Comparison of ENCODE assay signal across 21 mouse cellular contexts in genomic region chr3:109308468-109308867, GRCm38 (mm10). TPM values are rescaled to one million over a fixed set of nuclear protein-coding genes. Genes with fewer than 3 reads are reported as not detected.
A peak's percentile ranks its signal among the peaks of the same experiment; 100 is the strongest.
DNase-seq lines count a peak whose midpoint lies in the region; ATAC-seq and TF ChIP-seq lines count a peak whose summit lies in the region.
"Had no signal": no experiment of that assay in that cellular context is flagged by ENCODE, and none has a peak within 500 bp of the region (broad histone marks: within the 10 kb centered on the region; RNA-seq: fewer than 3 reads in every experiment).

No protein-coding gene starts in this region.

- 58% methylated on average over 3 of the region's 3 CpGs for WGBS in embryonic facial prominence, embryonic 15.5 days
- WGBS in embryonic facial prominence, embryonic 10.5 days: 76% methylated on average over 3 of the region's 3 CpGs

- no peaks in the 10 kb centered on the region for H3K36me3 ChIP-seq in embryonic facial prominence, embryonic 15.5 days
- no peaks in the 10 kb centered on the region for H3K36me3 ChIP-seq in embryonic facial prominence, embryonic 10.5 days (replicated peaks)
- no peaks in the 10 kb centered on the region for H3K36me3 ChIP-seq in C2C12 (ENCODE audit: control insufficient read depth, insufficient read depth)
- H3K36me3 ChIP-seq: embryonic facial prominence, embryonic 13.5 days; heart, embryonic 15.5 days; hindbrain, embryonic 12.5 days had no signal

- intact Hi-C loops in heart, postnatal 10 days (cut with DNase I): no loop called here

- no peaks in the 10 kb centered on the region for H3K79me3 ChIP-seq in C2C12 (ENCODE audit: low read depth)

- H3K79me2 ChIP-seq in C2C12 (ENCODE audit: control insufficient read depth, insufficient read depth): no peaks in the 10 kb centered on the region

- no peak for TF ChIP-seq CTCF in C2C12 (IDR thresholded peaks at IDR 0.05; ENCODE audit: control insufficient read depth, insufficient read depth, insufficient read length)

- no peak for ATAC-seq in embryonic facial prominence, embryonic 15.5 days (ENCODE audit: insufficient number of reproducible peaks, low FRiP score, low TSS enrichment, low read depth)
- 0 out of 2 replicates have a peak, but pooled peaks have one; percentile 19 for ATAC-seq in megakaryocyte progenitor cell, adult 5-6 weeks (replicated peaks; ENCODE audit: poor library complexity)
- ATAC-seq: forebrain, embryonic 13.5 days; forebrain, postnatal 0 days; hindbrain, embryonic 16.5 days; inflammation-experienced regulatory T-cells, adult 6 months; intestine, postnatal 0 days had no signal

- H3K9ac ChIP-seq in embryonic facial prominence, embryonic 15.5 days: no peak overlapping the region
- H3K9ac ChIP-seq: embryonic facial prominence, embryonic 13.5 days; forebrain, embryonic 13.5 days; forebrain, postnatal 0 days; heart, embryonic 15.5 days; hindbrain, embryonic 12.5 days had no signal

- H3K4me1 ChIP-seq in embryonic facial prominence, embryonic 15.5 days: peaks cover 15% of the 10 kb centered on the region
- 0 out of 2 replicates have a peak, but pooled peaks cover 4% of the 10 kb centered on the region for H3K4me1 ChIP-seq in embryonic facial prominence, embryonic 10.5 days
- H3K4me1 ChIP-seq: forebrain, embryonic 13.5 days; hindbrain, embryonic 12.5 days had no signal

- H3K27me3 ChIP-seq in embryonic facial prominence, embryonic 15.5 days: no peaks in the 10 kb centered on the region
- no peaks in the 10 kb centered on the region for H3K27me3 ChIP-seq in embryonic facial prominence, embryonic 10.5 days (replicated peaks; ENCODE audit: low read depth, poor library complexity, severe bottlenecking)
- H3K27me3 ChIP-seq in C2C12 (ENCODE audit: control insufficient read depth, insufficient read depth, insufficient read length): no peaks in the 10 kb centered on the region
- H3K27me3 ChIP-seq: embryonic facial prominence, embryonic 13.5 days; forebrain, embryonic 13.5 days; heart, embryonic 15.5 days; hindbrain, embryonic 12.5 days had no signal

- no peak overlapping the region for H3ac ChIP-seq in C2C12 (ENCODE audit: control insufficient read depth, insufficient read length, low read depth)

- no peak overlapping the region for H3K4me3 ChIP-seq in embryonic facial prominence, embryonic 15.5 days (replicated peaks)
- no peak overlapping the region for H3K4me3 ChIP-seq in embryonic facial prominence, embryonic 10.5 days
- H3K4me3 ChIP-seq in C2C12 (ENCODE audit: insufficient read depth, poor library complexity, severe bottlenecking): no peak overlapping the region
- H3K4me3 ChIP-seq: embryonic facial prominence, embryonic 13.5 days; forebrain, embryonic 13.5 days; heart, embryonic 15.5 days; hindbrain, embryonic 12.5 days had no signal

- no peak overlapping the region for H3K4me2 ChIP-seq in embryonic facial prominence, embryonic 15.5 days (replicated peaks)
- H3K4me2 ChIP-seq: embryonic facial prominence, embryonic 13.5 days; forebrain, embryonic 13.5 days; heart, embryonic 15.5 days; hindbrain, embryonic 12.5 days had no signal

- no peak for DNase-seq in embryonic facial prominence, embryonic 10.5 days (ENCODE audit: low spot score)
- peak; percentile 15 for DNase-seq in heart, adult 8-10 months (ENCODE audit: low spot score)
- no peak for DNase-seq in heart, postnatal 10 days
- no peak for DNase-seq in ovary, adult 18-20 months (ENCODE audit: low spot score)
- DNase-seq in embryo, embryonic 11 days: no peak
- DNase-seq: adrenal gland, adult 2 months; adrenal gland, postnatal 36 days; B cell, adult 2 months; cerebellum, adult 2 months; cerebellum, postnatal 10 days; forebrain, postnatal 0 days had no signal

- H3K9me3 ChIP-seq in embryonic facial prominence, embryonic 15.5 days (replicated peaks): no peaks in the 10 kb centered on the region
- H3K9me3 ChIP-seq in embryonic facial prominence, embryonic 10.5 days: no peaks in the 10 kb centered on the region
- H3K9me3 ChIP-seq: embryonic facial prominence, embryonic 13.5 days; forebrain, embryonic 13.5 days; heart, embryonic 15.5 days; hindbrain, embryonic 12.5 days had no signal

- peak overlapping the region; percentile 0; the same call in 1 of the 2 replicates for H3K27ac ChIP-seq in embryonic facial prominence, embryonic 15.5 days (replicated peaks)
- no peak overlapping the region for H3K27ac ChIP-seq in embryonic facial prominence, embryonic 10.5 days (replicated peaks)
- H3K27ac ChIP-seq: forebrain, embryonic 13.5 days; hindbrain, embryonic 12.5 days had no signal

TF ChIP-seq in C2C12, 6 proteins besides CTCF, POLR2A, EP300 and RAD21:
- TF ChIP-seq MAX (IDR thresholded peaks at IDR 0.05) (no peak), CEBPB (IDR thresholded peaks at IDR 0.05; ENCODE audit: low read depth) (no peak), MYOG (IDR thresholded peaks at IDR 0.05; ENCODE audit: control insufficient read depth, extremely low read depth, insufficient read length) (no peak), MYOD1 (IDR thresholded peaks at IDR 0.05; ENCODE audit: control insufficient read depth, insufficient read length, low read depth) (peak; percentile 14)

RNA-seq across cellular contexts. Expression of gene Vav3, which starts 32.0 kb away (rescaled TPM):
- polyA plus RNA-seq in embryonic facial prominence, embryonic 15.5 days (2015; fragmentation: Nextera tagmentation; extraction: Ambion mirVana): 24.1 and 27.7 TPM in 2 replicates
- 5.3 and 6.1 TPM in 2 replicates for polyA plus RNA-seq in embryonic facial prominence, embryonic 10.5 days (2016; fragmentation: Nextera tagmentation; extraction: Ambion mirVana)
- 1 to 10 TPM; 3.2 to 6.0 (median 4.8) TPM for total RNA-seq in heart, adult 8-10 months (2022)
- 10 to 100 TPM; 12.5 to 18.7 TPM for total RNA-seq in heart, postnatal 10 days (2021)
- polyA plus RNA-seq in C2C12 (2012; fragmentation: generic; extraction: Trizol): 2.2 TPM
- total RNA-seq in megakaryocyte progenitor cell, adult 5-6 weeks (2015): 56.5 and 64.3 TPM in 2 replicates
- 62.2 and 78.0 TPM in 2 replicates for total RNA-seq in megakaryocyte progenitor cell, adult 5-6 weeks (2017)
